Mouse (Mus musculus): Measurements from ENCODE around the gene Gm26920. TPM values are rescaled to one million over a fixed set of nuclear protein-coding genes. Genes with fewer than 3 reads are reported as not detected.

The Gm26920 gene
- not detected for polyA plus RNA-seq (2014; fragmentation: Illumina TruSeq; extraction: RNeasy Lipid Tissue Mini Kit (QIAGEN cat#74804); ENCODE audit: low replicate concordance)

DNA sequence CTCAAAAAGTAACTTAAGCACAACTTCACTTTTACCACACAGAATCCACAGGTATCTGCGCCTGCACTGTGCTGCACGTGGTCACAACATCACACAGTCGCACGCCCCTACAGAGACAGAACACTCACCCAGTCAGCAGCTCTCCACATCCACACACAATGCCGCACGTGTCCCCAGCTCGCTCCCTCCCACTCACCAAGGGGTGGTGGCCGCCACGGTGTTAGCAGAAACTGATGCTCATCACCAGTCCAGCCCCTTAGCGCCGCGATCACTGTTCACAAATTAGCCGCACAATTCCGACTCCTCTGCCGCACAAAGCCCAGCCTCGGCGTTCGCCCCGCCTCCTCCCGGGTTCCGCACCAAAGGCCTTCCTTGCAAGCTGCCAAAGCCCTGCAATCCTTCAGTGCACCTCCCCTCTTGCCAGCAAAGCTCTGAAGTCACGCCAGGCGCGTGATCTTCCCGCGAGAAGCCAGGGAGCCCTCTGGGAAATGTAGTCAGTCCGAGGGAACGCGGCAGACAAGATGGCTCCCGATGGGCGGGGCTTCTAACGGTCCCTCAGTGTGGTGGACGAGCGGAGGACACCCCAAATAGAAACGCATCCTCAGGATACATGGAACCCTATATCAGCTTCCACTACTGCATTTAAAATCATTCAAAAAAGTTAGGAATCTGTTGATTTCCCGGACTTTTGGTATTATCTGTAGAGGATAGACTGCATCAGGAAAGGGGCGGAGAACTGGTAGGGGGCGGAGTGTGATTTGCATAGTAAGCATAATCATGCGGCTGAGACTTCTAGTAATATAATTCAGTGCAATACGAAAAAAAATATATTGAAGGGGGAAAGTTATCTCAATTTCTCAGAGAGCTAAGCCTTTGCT lies at the start of gene Gm26920, which contains the start of gene Zfp566:
Gene Gm26920 (minus strand): TSS at position 319 of the 878 bp plus-strand sequence.
Gene Zfp566 (minus strand): TSS at position 436 of the 878 bp plus-strand sequence.

DNA sequence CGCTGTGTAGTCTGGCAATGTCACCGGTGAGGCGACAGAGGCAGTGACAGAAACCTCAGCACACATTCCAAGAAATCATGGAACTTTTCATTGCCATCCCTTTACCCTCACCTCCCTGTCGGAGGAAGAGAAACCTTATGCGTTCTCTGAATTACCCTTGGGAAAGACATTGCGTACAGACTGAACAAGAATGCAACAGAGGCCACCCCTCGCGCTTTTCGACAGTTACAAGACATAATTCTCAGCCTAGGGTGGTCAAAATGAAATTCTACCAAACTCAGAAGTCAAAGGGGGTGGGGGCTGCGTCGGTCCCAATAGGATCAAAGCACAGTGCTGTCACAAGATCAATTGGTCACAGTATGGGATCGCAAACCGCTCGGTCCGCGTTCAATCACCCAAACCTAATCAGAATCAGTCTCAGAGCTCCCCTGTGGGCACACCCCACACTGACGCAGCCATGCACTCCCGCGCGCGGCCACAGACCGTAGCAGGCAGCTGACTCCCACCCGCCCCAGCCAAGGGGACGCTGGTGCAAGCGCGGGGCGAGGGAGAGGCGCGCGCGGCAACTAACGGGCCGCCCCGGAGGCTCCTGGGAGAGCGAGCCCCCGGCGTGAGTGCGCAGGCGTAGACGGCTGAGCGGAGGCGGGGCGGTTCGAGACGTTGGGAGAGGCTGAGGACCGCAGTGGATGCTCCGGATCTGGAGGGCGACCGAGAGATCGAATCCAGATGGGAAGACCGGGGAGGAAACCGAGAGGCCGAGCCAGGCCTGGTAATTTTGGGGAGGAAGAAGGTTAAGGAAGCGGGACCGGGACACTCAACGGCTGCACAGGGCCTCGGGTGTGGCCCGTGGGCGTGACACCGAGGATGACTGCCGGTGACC lies 31.3 kb upstream of the Gm26920 start, which contains the start of gene Zfp382:
Gene Zfp382 (plus strand): TSS at position 635 of the 880 bp plus-strand sequence.

DNA sequence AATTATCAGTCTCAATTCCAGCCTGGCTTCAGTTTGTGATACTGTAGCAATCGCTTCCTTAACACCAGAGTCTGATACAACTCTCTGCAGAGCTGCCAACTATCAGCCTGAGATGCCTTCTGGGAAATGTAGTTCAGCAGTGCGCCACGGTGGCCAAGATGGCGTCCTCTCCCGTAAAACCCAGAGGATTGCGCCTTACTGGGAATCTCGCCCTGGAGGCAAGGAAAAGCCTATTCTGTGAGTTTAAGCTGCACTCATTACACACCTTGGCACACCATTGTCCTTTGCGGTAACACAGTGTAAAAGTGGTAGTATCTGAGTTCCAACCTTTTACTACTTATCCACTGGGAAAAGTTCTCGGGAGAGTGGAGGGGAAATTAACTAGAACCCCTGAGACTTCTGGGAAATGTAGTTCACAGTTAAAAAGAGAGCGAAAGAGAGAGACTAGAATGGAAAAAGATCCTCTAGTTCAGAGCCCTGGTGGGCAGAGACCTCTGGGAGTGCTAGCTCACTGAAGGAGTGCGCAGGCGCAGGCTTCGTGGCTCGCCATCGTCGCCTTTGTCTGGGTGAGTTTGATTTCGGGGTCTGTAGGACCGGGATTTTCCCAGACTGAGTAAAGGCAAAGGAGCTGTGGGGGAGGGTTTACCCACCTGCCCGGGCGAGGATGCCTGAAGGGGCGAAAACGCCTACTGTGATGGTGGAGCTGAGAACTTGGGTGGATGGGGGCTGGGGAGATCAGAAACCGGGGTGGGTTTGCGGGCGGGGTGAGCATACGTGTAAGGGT lies 4.6 kb upstream of the Gm26920 start, which contains the start of gene Zfp260:
Gene Zfp260 (plus strand): TSS at position 132 of the 784 bp plus-strand sequence.

DNA sequence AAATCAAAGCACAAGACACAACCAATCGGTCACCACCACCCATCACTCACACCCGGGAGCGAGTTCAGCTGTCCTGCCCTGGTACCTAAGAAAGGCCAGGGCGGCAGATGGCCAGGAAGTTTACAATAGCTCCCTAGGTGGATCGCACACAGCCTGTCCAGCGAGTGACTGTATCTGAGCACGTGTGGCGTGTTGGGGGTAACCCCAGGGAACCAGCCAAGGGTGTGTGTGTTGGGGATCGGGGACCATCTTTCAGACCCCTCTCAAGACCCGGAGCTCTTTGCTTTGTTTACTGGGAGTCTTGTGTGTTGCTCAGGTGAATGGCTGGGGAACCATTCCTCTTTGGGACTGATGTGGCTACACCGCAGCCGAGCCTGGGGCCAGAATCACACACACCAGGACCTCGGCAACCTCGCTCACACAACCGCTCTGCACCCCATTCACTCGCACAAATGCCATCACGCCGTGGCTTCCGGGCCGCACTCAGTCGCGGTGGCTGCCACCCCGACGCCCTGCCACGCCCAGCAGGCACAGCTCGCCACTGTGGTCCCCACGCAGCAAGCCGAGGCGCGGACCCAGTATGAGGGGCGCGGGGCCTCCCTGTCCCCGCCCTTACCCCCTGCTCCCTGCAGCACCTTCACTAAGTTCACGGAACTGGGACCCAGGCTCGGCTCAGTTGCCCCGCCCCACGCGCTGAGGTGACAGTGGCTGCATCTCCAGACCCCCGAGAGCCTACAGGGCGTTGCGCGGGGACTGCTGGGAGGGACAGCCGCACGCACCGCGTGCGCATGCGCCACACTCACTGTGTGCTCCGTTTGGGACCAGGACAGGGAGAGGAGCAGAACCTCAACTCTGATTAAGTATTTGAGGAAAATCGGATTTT lies 17.8 kb downstream of the Gm26920 start, which contains the start of gene Zfp82:
Gene Zfp82 (minus strand): TSS at position 755 of the 883 bp plus-strand sequence.

DNA sequence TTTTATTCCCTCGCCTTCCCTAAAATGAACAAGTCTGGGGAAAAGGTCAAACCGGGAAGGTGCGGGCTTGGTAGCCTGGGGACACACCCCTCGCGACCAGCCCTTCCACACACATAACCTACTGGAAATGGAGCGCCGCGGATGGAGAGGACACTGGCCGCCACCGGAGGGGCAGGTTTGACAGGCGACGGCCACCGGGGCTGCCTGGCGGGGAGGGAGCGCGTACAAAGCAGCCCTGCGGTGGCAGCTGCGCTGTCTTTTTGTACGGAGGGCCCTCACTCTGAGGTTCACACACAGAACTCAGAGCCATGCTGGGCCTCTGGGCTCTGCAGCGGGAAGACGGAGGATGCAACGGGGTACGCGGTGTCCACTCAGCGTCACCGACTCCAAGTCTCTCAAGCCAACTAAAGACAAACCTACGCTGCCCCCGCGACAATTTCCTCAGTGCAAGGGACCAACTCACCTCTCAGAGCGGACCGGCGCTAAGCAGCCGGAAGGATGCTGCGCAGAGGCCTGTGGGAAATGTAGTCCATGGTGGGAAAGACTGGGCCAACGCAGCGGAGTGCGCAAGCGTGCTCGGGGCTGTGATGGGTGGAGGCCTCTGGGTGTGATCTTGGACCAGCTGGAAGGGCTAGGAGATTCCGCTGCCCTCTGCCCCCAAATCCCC lies 39.2 kb downstream of the Gm26920 start, which contains the start of gene Zfp14:
Gene Zfp14 (minus strand): TSS at position 499 of the 667 bp plus-strand sequence.

Other genes with a start within 250 kb of the Gm26920 start
- 1.6 TPM for gene Zfp940, start 236.7 kb downstream of the Gm26920 start, polyA plus RNA-seq (2014; fragmentation: Illumina TruSeq; extraction: RNeasy Lipid Tissue Mini Kit (QIAGEN cat#74804); ENCODE audit: low replicate concordance)
- 12.5 TPM for gene Zfp420, start 230.4 kb downstream of the Gm26920 start, polyA plus RNA-seq (2014; fragmentation: Illumina TruSeq; extraction: RNeasy Lipid Tissue Mini Kit (QIAGEN cat#74804); ENCODE audit: low replicate concordance)
- 4.0 TPM for gene Zfp27, start 183.8 kb downstream of the Gm26920 start, polyA plus RNA-seq (2014; fragmentation: Illumina TruSeq; extraction: RNeasy Lipid Tissue Mini Kit (QIAGEN cat#74804); ENCODE audit: low replicate concordance)
- 3.3 TPM for gene Zfp383, start 182.2 kb downstream of the Gm26920 start, polyA plus RNA-seq (2014; fragmentation: Illumina TruSeq; extraction: RNeasy Lipid Tissue Mini Kit (QIAGEN cat#74804); ENCODE audit: low replicate concordance)
- 2.9 TPM for gene Zfp74, start 136.3 kb downstream of the Gm26920 start, polyA plus RNA-seq (2014; fragmentation: Illumina TruSeq; extraction: RNeasy Lipid Tissue Mini Kit (QIAGEN cat#74804); ENCODE audit: low replicate concordance)
- gene Zfp568, start 106.5 kb downstream of the Gm26920 start, polyA plus RNA-seq (2014; fragmentation: Illumina TruSeq; extraction: RNeasy Lipid Tissue Mini Kit (QIAGEN cat#74804); ENCODE audit: low replicate concordance) = 4.6 TPM
- gene Zfp14, start 39.0 kb downstream of the Gm26920 start, polyA plus RNA-seq (2014; fragmentation: Illumina TruSeq; extraction: RNeasy Lipid Tissue Mini Kit (QIAGEN cat#74804); ENCODE audit: low replicate concordance) = 2.1 TPM
- 2.3 TPM for gene Zfp82, start 17.5 kb downstream of the Gm26920 start, polyA plus RNA-seq (2014; fragmentation: Illumina TruSeq; extraction: RNeasy Lipid Tissue Mini Kit (QIAGEN cat#74804); ENCODE audit: low replicate concordance)
- 1.6 TPM for gene Zfp566, start 117 bp upstream of the Gm26920 start, polyA plus RNA-seq (2014; fragmentation: Illumina TruSeq; extraction: RNeasy Lipid Tissue Mini Kit (QIAGEN cat#74804); ENCODE audit: low replicate concordance)
- gene Zfp260, start 4.4 kb upstream of the Gm26920 start, polyA plus RNA-seq (2014; fragmentation: Illumina TruSeq; extraction: RNeasy Lipid Tissue Mini Kit (QIAGEN cat#74804); ENCODE audit: low replicate concordance) = 98.7 TPM
- gene Zfp382, start 31.5 kb upstream of the Gm26920 start, polyA plus RNA-seq (2014; fragmentation: Illumina TruSeq; extraction: RNeasy Lipid Tissue Mini Kit (QIAGEN cat#74804); ENCODE audit: low replicate concordance) = 0.37 TPM
- gene Zfp146, start 79.3 kb upstream of the Gm26920 start, polyA plus RNA-seq (2014; fragmentation: Illumina TruSeq; extraction: RNeasy Lipid Tissue Mini Kit (QIAGEN cat#74804); ENCODE audit: low replicate concordance) = 20.8 TPM
- 4.2 TPM for gene Cox7a1, start 93.7 kb upstream of the Gm26920 start, polyA plus RNA-seq (2014; fragmentation: Illumina TruSeq; extraction: RNeasy Lipid Tissue Mini Kit (QIAGEN cat#74804); ENCODE audit: low replicate concordance)
- 24.3 TPM for gene Capns1, start 108.4 kb upstream of the Gm26920 start, polyA plus RNA-seq (2014; fragmentation: Illumina TruSeq; extraction: RNeasy Lipid Tissue Mini Kit (QIAGEN cat#74804); ENCODE audit: low replicate concordance)
- gene Polr2i, start 141.5 kb upstream of the Gm26920 start, polyA plus RNA-seq (2014; fragmentation: Illumina TruSeq; extraction: RNeasy Lipid Tissue Mini Kit (QIAGEN cat#74804); ENCODE audit: low replicate concordance) = not detected
- 3.2 TPM for gene Tbcb, start 141.9 kb upstream of the Gm26920 start, polyA plus RNA-seq (2014; fragmentation: Illumina TruSeq; extraction: RNeasy Lipid Tissue Mini Kit (QIAGEN cat#74804); ENCODE audit: low replicate concordance)
- gene Ovol3, start 145.3 kb upstream of the Gm26920 start, polyA plus RNA-seq (2014; fragmentation: Illumina TruSeq; extraction: RNeasy Lipid Tissue Mini Kit (QIAGEN cat#74804); ENCODE audit: low replicate concordance) = not detected
- not detected for gene Thap8, start 189.7 kb upstream of the Gm26920 start, polyA plus RNA-seq (2014; fragmentation: Illumina TruSeq; extraction: RNeasy Lipid Tissue Mini Kit (QIAGEN cat#74804); ENCODE audit: low replicate concordance)
- gene Wdr62, start 190.0 kb upstream of the Gm26920 start, polyA plus RNA-seq (2014; fragmentation: Illumina TruSeq; extraction: RNeasy Lipid Tissue Mini Kit (QIAGEN cat#74804); ENCODE audit: low replicate concordance) = not detected
- gene Clip3, start 201.3 kb upstream of the Gm26920 start, polyA plus RNA-seq (2014; fragmentation: Illumina TruSeq; extraction: RNeasy Lipid Tissue Mini Kit (QIAGEN cat#74804); ENCODE audit: low replicate concordance) = 1.2 TPM
- gene Alkbh6, start 218.3 kb upstream of the Gm26920 start, polyA plus RNA-seq (2014; fragmentation: Illumina TruSeq; extraction: RNeasy Lipid Tissue Mini Kit (QIAGEN cat#74804); ENCODE audit: low replicate concordance) = 2.9 TPM
- gene Syne4, start 224.4 kb upstream of the Gm26920 start, polyA plus RNA-seq (2014; fragmentation: Illumina TruSeq; extraction: RNeasy Lipid Tissue Mini Kit (QIAGEN cat#74804); ENCODE audit: low replicate concordance) = 1.6 TPM
- gene E130208F15Rik, start 231.3 kb upstream of the Gm26920 start, polyA plus RNA-seq (2014; fragmentation: Illumina TruSeq; extraction: RNeasy Lipid Tissue Mini Kit (QIAGEN cat#74804); ENCODE audit: low replicate concordance) = 0.71 TPM
- gene Sdhaf1, start 233.5 kb upstream of the Gm26920 start, polyA plus RNA-seq (2014; fragmentation: Illumina TruSeq; extraction: RNeasy Lipid Tissue Mini Kit (QIAGEN cat#74804); ENCODE audit: low replicate concordance) = 1.3 TPM